Mouse (Mus musculus): ENCODE results near the gene Spata31d1b. TPM values are rescaled to one million over a fixed set of nuclear protein-coding genes. Genes with fewer than 3 reads are reported as not detected.
A peak's percentile ranks its signal among the peaks of the same experiment; 100 is the strongest.

The Spata31d1b gene
- total RNA-seq, 1 experiment from 2014 or later = not detected

- no peak for DNase-seq
These were observed 34.6 kb downstream of the Spata31d1b start, which contains the start of gene 1700014D04Rik for GRCm38 (mm10) chr13:59746711-59747110. TSS of gene 1700014D04Rik (minus strand) at chr13:59746752.

GRCm38 (mm10) chr13:59750310-59750709, 38.2 kb downstream of the Spata31d1b start:
- no peak for DNase-seq

GRCm38 (mm10) chr13:59756906-59757305, 44.8 kb downstream of the Spata31d1b start:
- no peak for DNase-seq

GRCm38 (mm10) chr13:59762791-59763190, 50.7 kb downstream of the Spata31d1b start:
- DNase-seq = no peak

DNA sequence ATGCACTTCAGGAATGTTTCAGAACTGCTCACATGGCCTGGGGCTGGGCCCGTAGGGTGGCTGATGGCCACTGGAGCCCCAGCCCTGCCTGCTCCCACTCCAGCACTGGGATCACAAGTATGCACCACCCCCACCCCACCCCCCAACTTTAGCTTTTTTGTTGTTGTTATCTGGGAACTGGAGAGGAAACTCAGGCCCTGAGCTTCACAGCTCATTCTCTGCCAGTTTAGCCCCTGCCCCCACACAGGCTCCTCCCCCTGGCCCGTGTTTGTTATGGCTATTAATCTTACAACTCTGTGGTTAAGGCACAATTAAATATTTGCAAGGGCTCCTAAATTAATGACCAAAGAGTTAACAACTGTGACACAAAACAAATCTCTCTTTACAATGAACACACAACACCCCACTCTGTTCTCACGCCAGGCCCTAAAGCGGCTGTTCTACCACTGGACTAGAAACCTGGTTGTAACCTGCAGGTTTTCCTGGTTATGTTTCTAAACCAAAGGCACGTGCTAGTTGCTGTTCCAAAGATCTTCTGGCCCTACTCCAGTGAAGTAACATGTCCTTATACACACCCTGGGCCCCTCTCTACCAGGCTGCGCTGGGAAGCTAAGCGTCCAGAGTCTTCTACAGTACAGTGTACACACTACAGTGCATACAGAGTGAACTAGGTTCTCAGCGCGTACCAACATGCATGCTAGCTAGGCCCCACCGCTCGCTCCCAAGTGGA, 54.9 kb downstream of the Spata31d1b start:
- DNase-seq = peak; percentile 17

DNA sequence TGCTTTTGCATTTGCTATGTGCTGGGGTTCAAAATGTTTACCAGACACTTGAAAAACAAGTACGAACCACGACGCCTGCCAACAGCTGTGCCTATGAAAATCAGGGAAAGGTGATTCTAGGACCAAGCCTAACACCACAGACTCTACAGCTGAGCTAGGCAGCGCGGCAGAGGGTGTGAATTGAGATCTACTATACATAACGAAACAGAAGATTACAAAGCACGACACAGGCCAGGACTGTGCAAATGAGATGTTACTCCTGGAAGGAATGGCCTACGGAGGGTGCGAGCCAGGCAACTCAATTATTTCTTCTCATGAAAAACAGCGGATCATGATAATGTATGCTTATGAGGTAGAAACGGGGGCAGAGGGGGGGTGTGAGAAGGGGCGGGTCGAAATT, 56.4 kb downstream of the Spata31d1b start:
- no peak for DNase-seq

Other genes starting within 250 kb of the Spata31d1b start
- 38.4 and 38.7 TPM in 2 replicates for gene Agtpbp1, start 127.1 kb upstream of the Spata31d1b start, total RNA-seq (2021)
- 63.1 and 68.0 TPM in 2 replicates for gene Naa35, start 127.0 kb upstream of the Spata31d1b start, total RNA-seq (2021)
- 5.7 and 7.2 TPM in 2 replicates for gene Golm1, start 36.5 kb upstream of the Spata31d1b start, total RNA-seq (2021)
- gene 4921517D22Rik, start 18.2 kb upstream of the Spata31d1b start, total RNA-seq (2021) = not detected in 2 replicates
- not detected in 2 replicates for gene Spata31d1a, start 2.0 kb upstream of the Spata31d1b start, total RNA-seq (2021)
- not detected in 2 replicates for gene Spata31d1d, start 19.5 kb downstream of the Spata31d1b start, total RNA-seq (2021)
- gene 1700014D04Rik, start 34.5 kb downstream of the Spata31d1b start, total RNA-seq (2021) = not detected in 2 replicates
- gene Isca1, start 57.5 kb downstream of the Spata31d1b start, total RNA-seq (2021) = 82.8 and 99.6 TPM in 2 replicates
- gene Gm49354, start 70.0 kb downstream of the Spata31d1b start, total RNA-seq (2021) = not detected in 2 replicates
- 59.2 and 76.0 TPM in 2 replicates for gene Tut7, start 110.9 kb downstream of the Spata31d1b start, total RNA-seq (2021)

Data from adrenal gland, postnatal 25 days (tissue).